Mouse (Mus musculus) hindbrain, embryonic 11.5 days (tissue): ENCODE data around the gene Ets1. TPM values are rescaled to one million over a fixed set of nuclear protein-coding genes. Genes with fewer than 3 reads are reported as not detected.

Source experiments
- ATAC-seq: fragments of 200-750 bp; cut with Nextera tagmentation; 2 replicates; pipeline ENCODE4 v1.8.0; 2017; ENCODE audit warnings: mild to moderate bottlenecking, moderate TSS enrichment, moderate library complexity; ENCODE audit not compliant: low FRiP score
- DNase-seq: peaks from one replicate; pipeline ENCODE4 v3.0.0-alpha.2; 2015; ENCODE audit warnings: low spot score
- H3K27ac ChIP-seq: fragments of 300-500 bp; sonication (generic); 2 replicates; pipeline ENCODE4 v1.5.1; 2014; ENCODE audit warnings: mild to moderate bottlenecking, low read depth, low read length
- H3K27me3 ChIP-seq: fragments of 300-500 bp; sonication (generic); 2 replicates; pipeline ENCODE4 v1.6.1; 2014; ENCODE audit warnings: mild to moderate bottlenecking, low read length, moderate library complexity, mixed read lengths; ENCODE audit not compliant: control insufficient read depth, insufficient read depth
- H3K36me3 ChIP-seq: fragments of 300-500 bp; sonication (generic); 2 replicates; pipeline ENCODE4 v1.6.1; 2014; ENCODE audit warnings: mild to moderate bottlenecking, low read length, moderate library complexity, mixed read lengths; ENCODE audit not compliant: control insufficient read depth, insufficient read depth
- H3K4me1 ChIP-seq: fragments of 300-500 bp; sonication (generic); replicated peaks from 2 replicates; pipeline ENCODE4 v1.6.1; 2014; ENCODE audit warnings: low read length, mixed read lengths; ENCODE audit not compliant: control insufficient read depth, insufficient read depth
- H3K4me2 ChIP-seq: fragments of 300-500 bp; sonication (generic); replicated peaks from 2 replicates; pipeline ENCODE4 v1.6.1; 2014; ENCODE audit warnings: mild to moderate bottlenecking, low read depth, low read length
- H3K4me3 ChIP-seq: fragments of 300-500 bp; sonication (generic); 2 replicates; pipeline ENCODE4 v1.5.1; 2014; ENCODE audit warnings: low read depth, low read length
- H3K9ac ChIP-seq: fragments of 300-500 bp; sonication (generic); 2 replicates; pipeline ENCODE4 v1.6.1; 2014; ENCODE audit warnings: low read depth, low read length
- H3K9me3 ChIP-seq: fragments of 300-500 bp; sonication (generic); 2 replicates; pipeline ENCODE4 v1.6.1; 2016; ENCODE audit warnings: low read length; ENCODE audit not compliant: control insufficient read depth
- WGBS: fragments of 180-500 bp; shearing (Covaris S2); extraction: QIAGEN DNeasy Blood & Tissue Kit; methylation state at CpG from one replicate; pipeline ENCODE4 v1.1.7; 2014; 5-methylcytosine and 5-hydroxymethylcytosine counted together
- polyA plus RNA-seq: library from polyadenylated mRNA; unstranded; fragments of >200 nt; fragmentation: Nextera tagmentation; extraction: Ambion mirVana; gene quantifications from 2 replicates; pipeline ENCODE4 v1.2.1, GENCODE M21; 2014

Ets1 gene
- polyA plus RNA-seq, 1 experiment from 2014 or later, result 24.3 TPM

GRCm38 (mm10) chr9:32620446-32620845 is 15.6 kb upstream of the Ets1 start:
- no peak for ATAC-seq
- no peaks in the 10 kb centered on the region; the same call in 1 of the 2 replicates for H3K27me3 ChIP-seq
- 96% methylated on average over 3 of the region's 3 CpGs for WGBS

GRCm38 (mm10) chr9:32629385-32629981 is 6.5 kb upstream of the Ets1 start:
- Histone ChIP-seq H3K9me3 (no peaks in the 10 kb centered on the region), H3K27me3 (no peaks in the 10 kb centered on the region), H3K4me2 (no peak overlapping the region), H3K4me1 (no peaks in the 10 kb centered on the region), H3K9ac (no peak overlapping the region), H3K4me3 (no peak overlapping the region), H3K27ac (no peak overlapping the region), H3K36me3 (no peaks in the 10 kb centered on the region)
- DNase-seq (no peak), ATAC-seq (no peak)
- WGBS, result 78% methylated on average over 1 of the region's 1 CpGs

More at GRCm38 (mm10) chr9:32620446-32620845, 15.6 kb upstream of the Ets1 start:
- Histone ChIP-seq H3K36me3 (no peaks in the 10 kb centered on the region), H3K9ac (no peak overlapping the region), H3K4me2 (no peak overlapping the region), H3K9me3 (no peaks in the 10 kb centered on the region), H3K27ac (no peak overlapping the region), H3K4me3 (no peak overlapping the region), H3K4me1 (no peaks in the 10 kb centered on the region)
- no peak for DNase-seq

- H3K9ac ChIP-seq, result no peak overlapping the region
- H3K27me3 ChIP-seq, result no peaks in the 10 kb centered on the region
- no peak overlapping the region for H3K27ac ChIP-seq
- no peak overlapping the region for H3K4me3 ChIP-seq
- ATAC-seq (no peak), DNase-seq (no peak)
- no peak overlapping the region for H3K4me2 ChIP-seq
- H3K4me1 ChIP-seq, result no peaks in the 10 kb centered on the region
- no peaks in the 10 kb centered on the region for H3K9me3 ChIP-seq
- H3K36me3 ChIP-seq, result no peaks in the 10 kb centered on the region
These were observed 4.7 kb upstream of the Ets1 start for GRCm38 (mm10) chr9:32631341-32631740.

GRCm38 (mm10) chr9:32632237-32632636 is 3.8 kb upstream of the Ets1 start:
- peaks cover 2% of the 10 kb centered on the region; the same call in 1 of the 2 replicates for H3K27me3 ChIP-seq
- H3K9ac ChIP-seq, result no peak overlapping the region
- DNase-seq (no peak), ATAC-seq (no peak)
- no peaks in the 10 kb centered on the region for H3K9me3 ChIP-seq
- no peak overlapping the region for H3K4me3 ChIP-seq
- H3K4me2 ChIP-seq, result no peak overlapping the region
- H3K36me3 ChIP-seq, result no peaks in the 10 kb centered on the region
- 60% methylated on average over 7 of the region's 7 CpGs for WGBS
- H3K4me1 ChIP-seq, result no peaks in the 10 kb centered on the region
- no peak overlapping the region for H3K27ac ChIP-seq

- Histone ChIP-seq H3K4me1 (no peaks in the 10 kb centered on the region), H3K9ac (no peak overlapping the region), H3K4me2 (no peak overlapping the region), H3K27me3 (no peaks in the 10 kb centered on the region), H3K4me3 (no peak overlapping the region), H3K36me3 (no peaks in the 10 kb centered on the region), H3K9me3 (no peaks in the 10 kb centered on the region), H3K27ac (no peak overlapping the region)
- DNase-seq (no peak), ATAC-seq (no peak)
- 32% methylated on average over 3 of the region's 3 CpGs for WGBS
These were observed 9.0 kb downstream of the Ets1 start for GRCm38 (mm10) chr9:32644981-32645380.

- no peak for DNase-seq
- 11% methylated on average over 9 of the region's 9 CpGs for WGBS
- ATAC-seq, result no peak
- H3K9ac ChIP-seq, result no peak overlapping the region
- no peak overlapping the region for H3K4me2 ChIP-seq
- no peak overlapping the region for H3K4me3 ChIP-seq
- H3K36me3 ChIP-seq, result no peaks in the 10 kb centered on the region
- no peaks in the 10 kb centered on the region for H3K4me1 ChIP-seq
- H3K27ac ChIP-seq, result no peak overlapping the region
- H3K9me3 ChIP-seq, result no peaks in the 10 kb centered on the region
- no peaks in the 10 kb centered on the region for H3K27me3 ChIP-seq
These were observed 9.5 kb downstream of the Ets1 start for GRCm38 (mm10) chr9:32645475-32645874.

- H3K9ac ChIP-seq, result no peak overlapping the region
- DNase-seq (no peak), ATAC-seq (no peak)
- H3K9me3 ChIP-seq, result no peaks in the 10 kb centered on the region
- no peaks in the 10 kb centered on the region for H3K4me1 ChIP-seq
- H3K27ac ChIP-seq, result no peak overlapping the region
- no peaks in the 10 kb centered on the region for H3K27me3 ChIP-seq
- H3K4me3 ChIP-seq, result no peak overlapping the region
- no peak overlapping the region for H3K4me2 ChIP-seq
- no peaks in the 10 kb centered on the region for H3K36me3 ChIP-seq
- 50% methylated on average over 11 of the region's 11 CpGs for WGBS
These were observed 10.7 kb downstream of the Ets1 start for GRCm38 (mm10) chr9:32646539-32647258.

- H3K36me3 ChIP-seq, result no peaks in the 10 kb centered on the region
- no peaks in the 10 kb centered on the region for H3K4me1 ChIP-seq
- ATAC-seq, result no peak
- DNase-seq, result no peak
- no peak overlapping the region for H3K4me3 ChIP-seq
- no peak overlapping the region for H3K27ac ChIP-seq
- H3K27me3 ChIP-seq, result no peaks in the 10 kb centered on the region
- H3K9me3 ChIP-seq, result no peaks in the 10 kb centered on the region
- 82% methylated on average over 7 of the region's 7 CpGs for WGBS
- no peak overlapping the region for H3K4me2 ChIP-seq
- no peak overlapping the region for H3K9ac ChIP-seq
These were observed 11.7 kb downstream of the Ets1 start for GRCm38 (mm10) chr9:32647506-32648250.
